15 mouse cellular contexts compared by ENCODE assay signal in the genomic region with DNA sequence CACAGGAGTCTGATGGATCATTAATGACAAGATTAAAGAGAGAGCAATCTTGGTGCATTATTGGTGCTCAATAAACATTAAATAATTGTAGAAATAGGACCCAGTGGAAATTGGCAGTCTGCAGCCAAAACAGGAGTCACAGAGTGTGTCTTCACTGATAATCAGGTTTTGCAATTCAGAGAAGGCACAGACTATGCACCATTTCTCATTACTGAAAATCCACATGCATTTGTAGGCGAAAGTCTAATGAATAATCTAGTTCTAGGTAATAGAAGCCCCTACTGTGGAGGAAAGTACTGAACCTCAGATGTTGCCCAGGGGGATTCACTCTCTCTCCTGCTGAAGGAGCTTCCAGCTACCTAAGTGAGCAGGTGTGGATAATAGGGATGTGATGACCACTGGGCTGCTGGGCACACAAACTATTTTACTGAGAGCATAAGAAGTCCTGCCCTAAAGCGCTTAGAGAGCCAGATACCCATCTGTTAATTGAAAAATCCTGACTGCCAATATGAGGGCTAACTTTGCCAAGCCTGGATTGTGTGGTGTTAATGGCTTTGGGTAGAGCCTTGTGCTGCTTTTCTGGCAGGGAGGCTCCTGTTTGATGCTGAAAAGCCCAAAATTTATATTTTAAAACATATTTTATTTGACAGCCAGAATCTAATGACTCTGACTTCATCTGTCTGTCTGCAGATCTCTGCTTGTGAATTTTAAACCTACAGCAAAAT.
DNase-seq lines count a peak whose midpoint lies in the region; ATAC-seq and TF ChIP-seq lines count a peak whose summit lies in the region.
"Had no signal": no experiment of that assay in that cellular context is flagged by ENCODE, and none has a peak within 500 bp of the region (broad histone marks: within the 10 kb centered on the region; RNA-seq: fewer than 3 reads in every experiment).

No protein-coding gene starts in this region.

- no peak for TF ChIP-seq POLR2A in brain, embryonic 14.5 days (IDR thresholded peaks at IDR 0.05; ENCODE audit: borderline replicate concordance, extremely low read depth, insufficient read depth, insufficient read length, poor library complexity, severe bottlenecking)

- H3K27ac ChIP-seq in forebrain, embryonic 14.5 days (ENCODE audit: low read depth, low read length), result no peak overlapping the region
- H3K27ac ChIP-seq in forebrain, embryonic 11.5 days (ENCODE audit: low read depth, low read length), result no peak overlapping the region
- no peak overlapping the region for H3K27ac ChIP-seq in hindbrain, postnatal 0 days
- H3K27ac ChIP-seq: embryonic facial prominence, embryonic 13.5 days; kidney, embryonic 15.5 days; limb, embryonic 15.5 days had no signal

- no peaks in the 10 kb centered on the region for H3K36me3 ChIP-seq in forebrain, embryonic 14.5 days (ENCODE audit: control insufficient read depth, insufficient read depth, low read length)
- H3K36me3 ChIP-seq in forebrain, embryonic 11.5 days (ENCODE audit: control insufficient read depth, insufficient read depth, low read length), result no peaks in the 10 kb centered on the region
- no peaks in the 10 kb centered on the region for H3K36me3 ChIP-seq in hindbrain, postnatal 0 days (ENCODE audit: insufficient read depth, low read length)
- H3K36me3 ChIP-seq: embryonic facial prominence, embryonic 13.5 days; kidney, embryonic 15.5 days; limb, embryonic 15.5 days had no signal

- no peaks in the 10 kb centered on the region for H3K27me3 ChIP-seq in forebrain, embryonic 14.5 days (replicated peaks; ENCODE audit: control insufficient read depth, insufficient read depth, low read length)
- H3K27me3 ChIP-seq in forebrain, embryonic 11.5 days (ENCODE audit: control insufficient read depth, insufficient read depth, low read length), result no peaks in the 10 kb centered on the region
- no peaks in the 10 kb centered on the region for H3K27me3 ChIP-seq in hindbrain, postnatal 0 days (ENCODE audit: insufficient read depth, low read length)
- H3K27me3 ChIP-seq: embryonic facial prominence, embryonic 13.5 days; kidney, embryonic 15.5 days; limb, embryonic 15.5 days; Patski had no signal

- no peaks in the 10 kb centered on the region for H3K9me3 ChIP-seq in forebrain, embryonic 14.5 days (replicated peaks; ENCODE audit: control insufficient read depth, low read length)
- no peaks in the 10 kb centered on the region for H3K9me3 ChIP-seq in forebrain, embryonic 11.5 days (ENCODE audit: control insufficient read depth, low read length)
- H3K9me3 ChIP-seq in hindbrain, postnatal 0 days (ENCODE audit: low read length), result no peaks in the 10 kb centered on the region
- H3K9me3 ChIP-seq: embryonic facial prominence, embryonic 13.5 days; kidney, embryonic 15.5 days; limb, embryonic 15.5 days had no signal

- H3K4me3 ChIP-seq in forebrain, embryonic 14.5 days (ENCODE audit: low read depth, low read length), result no peak overlapping the region
- no peak overlapping the region for H3K4me3 ChIP-seq in forebrain, embryonic 11.5 days (ENCODE audit: low read depth, low read length)
- H3K4me3 ChIP-seq in hindbrain, postnatal 0 days (ENCODE audit: low read length), result no peak overlapping the region
- H3K4me3 ChIP-seq: embryonic facial prominence, embryonic 13.5 days; kidney, embryonic 15.5 days; limb, embryonic 15.5 days had no signal

- ATAC-seq in forebrain, embryonic 14.5 days, result peak; percentile 72; the same call in 1 of the 2 replicates
- no peak for ATAC-seq in forebrain, embryonic 11.5 days (replicated peaks; ENCODE audit: low FRiP score)
- peak; percentile 45 for ATAC-seq in hindbrain, postnatal 0 days
- ATAC-seq: Patski had no signal

- no peaks in the 10 kb centered on the region for H3K4me1 ChIP-seq in forebrain, embryonic 14.5 days (ENCODE audit: control insufficient read depth, insufficient read depth, low read length)
- no peaks in the 10 kb centered on the region for H3K4me1 ChIP-seq in forebrain, embryonic 11.5 days (replicated peaks; ENCODE audit: control insufficient read depth, insufficient read depth, low read length)
- no peaks in the 10 kb centered on the region for H3K4me1 ChIP-seq in hindbrain, postnatal 0 days (ENCODE audit: insufficient read depth, low read length)
- H3K4me1 ChIP-seq: embryonic facial prominence, embryonic 13.5 days; kidney, embryonic 15.5 days; limb, embryonic 15.5 days had no signal

- WGBS in forebrain, embryonic 14.5 days, result 79% methylated on average over 2 of the region's 2 CpGs
- WGBS in forebrain, embryonic 11.5 days, result 90% methylated on average over 2 of the region's 2 CpGs
- 66% methylated on average over 2 of the region's 2 CpGs for WGBS in hindbrain, postnatal 0 days

- TF ChIP-seq CTCF in brain, embryonic 14.5 days (IDR thresholded peaks at IDR 0.05; ENCODE audit: borderline replicate concordance, extremely low read depth, insufficient read depth, insufficient read length), result no peak
- TF ChIP-seq CTCF in hindbrain, postnatal 0 days (IDR thresholded peaks at IDR 0.05; ENCODE audit: low read depth), result no peak

- H3K9ac ChIP-seq in forebrain, embryonic 14.5 days (ENCODE audit: low read length), result no peak overlapping the region
- no peak overlapping the region for H3K9ac ChIP-seq in forebrain, embryonic 11.5 days (ENCODE audit: low read length)
- H3K9ac ChIP-seq in hindbrain, postnatal 0 days (replicated peaks; ENCODE audit: low read length), result no peak overlapping the region
- H3K9ac ChIP-seq: embryonic facial prominence, embryonic 13.5 days; kidney, embryonic 15.5 days; limb, embryonic 15.5 days had no signal

- peak; percentile 77 for DNase-seq in forebrain, embryonic 14.5 days (ENCODE audit: low spot score)
- DNase-seq in forebrain, embryonic 11.5 days (ENCODE audit: low spot score), result no peak
- DNase-seq in layer of hippocampus, postnatal 14 days (ENCODE audit: low spot score in 2 of 2), result peak; percentile 24 to 79
- no peak for DNase-seq in layer of hippocampus, adult 9-10 months (ENCODE audit: low spot score)
- peak; percentile 82 for DNase-seq in brain, embryonic 14.5 days (ENCODE audit: low read depth)
- DNase-seq in hindbrain, postnatal 0 days (ENCODE audit: low spot score), result peak; percentile 35
- no peak for DNase-seq in heart, adult 11 months
- DNase-seq: adrenal gland, postnatal 36 days; heart, postnatal 14 days; thymus, postnatal 4 days had no signal

- no peak overlapping the region for H3K4me2 ChIP-seq in forebrain, embryonic 14.5 days (ENCODE audit: low read length)
- H3K4me2 ChIP-seq in forebrain, embryonic 11.5 days (ENCODE audit: low read depth, low read length, severe bottlenecking), result no peak overlapping the region
- no peak overlapping the region for H3K4me2 ChIP-seq in hindbrain, postnatal 0 days (ENCODE audit: low read depth, low read length)
- H3K4me2 ChIP-seq: embryonic facial prominence, embryonic 13.5 days; heart, embryonic 11.5 days; kidney, embryonic 15.5 days; limb, embryonic 15.5 days had no signal

Comparison
In these comparisons a context has a peak if more than half of its experiments do, and no peak if none do; other contexts are left out.
1. DNase-seq: peak in forebrain, embryonic 14.5 days (single experiment), layer of hippocampus, postnatal 14 days (2 of 2), brain, embryonic 14.5 days (single experiment) and hindbrain, postnatal 0 days (single experiment); none in forebrain, embryonic 11.5 days (single experiment), layer of hippocampus, adult 9-10 months (single experiment) and heart, adult 11 months (single experiment).